Mouse (Mus musculus) 416B (cell line): ENCODE data around the gene Slc29a1.

Experiments
- DNase-seq: peaks from one replicate; pipeline ENCODE4 v3.0.0; 2011; ENCODE audit warnings: low read depth

Slc29a1 gene

DNA sequence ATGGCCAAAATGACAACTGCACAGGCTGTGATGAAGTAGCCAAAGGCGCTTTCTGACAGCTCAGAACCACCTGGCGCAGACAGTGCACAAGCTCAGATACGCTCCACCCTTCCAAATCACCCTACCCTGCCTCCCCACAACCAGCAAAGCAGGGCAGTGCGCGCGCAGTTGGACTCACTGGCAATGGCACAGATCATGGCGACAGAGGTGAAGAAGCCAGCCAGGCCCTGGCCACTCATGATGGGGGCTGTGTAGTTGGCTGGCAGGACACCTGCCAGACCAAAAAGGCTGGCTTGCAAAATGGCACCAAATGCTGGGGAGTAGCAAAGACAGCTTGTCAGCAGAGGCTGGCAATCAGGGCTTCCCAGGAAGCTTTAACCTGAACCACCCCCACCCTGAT lies 10.2 kb downstream of the Slc29a1 start:
- DNase-seq: no peak

DNA sequence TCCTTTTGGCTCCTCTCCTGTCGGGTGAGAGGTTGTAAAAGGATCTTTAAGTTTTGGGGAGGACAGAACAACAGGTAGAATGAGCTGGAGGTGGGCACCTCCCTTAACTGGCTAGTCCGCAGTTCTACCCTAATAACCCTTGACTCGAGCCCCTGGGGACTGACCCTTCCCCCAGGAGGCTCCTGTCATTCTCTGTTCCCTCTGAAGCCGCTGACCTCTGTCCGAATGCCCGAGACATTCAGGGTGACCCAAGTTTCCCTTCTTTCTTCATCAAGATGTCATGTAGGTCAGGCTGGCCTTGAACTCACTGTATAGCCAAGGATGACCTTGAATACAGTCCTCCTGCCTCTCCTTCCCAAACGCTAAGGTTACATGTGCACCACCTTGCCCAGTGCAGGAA lies 11.0 kb downstream of the Slc29a1 start:
- no peak for DNase-seq

DNA sequence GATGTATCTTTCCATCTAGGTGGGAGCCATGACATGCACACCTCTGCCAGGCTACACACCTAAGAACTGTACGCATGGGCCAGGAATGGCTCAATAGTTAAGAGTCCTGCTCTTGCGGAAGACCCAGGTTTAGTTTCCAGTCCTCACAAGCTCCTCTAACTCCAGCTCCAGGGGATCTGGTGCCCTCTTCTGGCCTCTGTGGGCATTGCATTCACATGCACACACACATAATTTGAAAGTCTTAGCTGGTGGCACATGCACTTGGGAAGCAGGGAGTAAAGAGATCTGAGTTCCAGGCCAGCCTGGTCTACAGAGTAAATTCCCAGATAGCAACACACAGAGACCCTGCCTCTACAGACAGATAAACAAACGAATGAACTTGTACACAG lies 13.0 kb downstream of the Slc29a1 start:
- peak; percentile 52 for DNase-seq

DNA sequence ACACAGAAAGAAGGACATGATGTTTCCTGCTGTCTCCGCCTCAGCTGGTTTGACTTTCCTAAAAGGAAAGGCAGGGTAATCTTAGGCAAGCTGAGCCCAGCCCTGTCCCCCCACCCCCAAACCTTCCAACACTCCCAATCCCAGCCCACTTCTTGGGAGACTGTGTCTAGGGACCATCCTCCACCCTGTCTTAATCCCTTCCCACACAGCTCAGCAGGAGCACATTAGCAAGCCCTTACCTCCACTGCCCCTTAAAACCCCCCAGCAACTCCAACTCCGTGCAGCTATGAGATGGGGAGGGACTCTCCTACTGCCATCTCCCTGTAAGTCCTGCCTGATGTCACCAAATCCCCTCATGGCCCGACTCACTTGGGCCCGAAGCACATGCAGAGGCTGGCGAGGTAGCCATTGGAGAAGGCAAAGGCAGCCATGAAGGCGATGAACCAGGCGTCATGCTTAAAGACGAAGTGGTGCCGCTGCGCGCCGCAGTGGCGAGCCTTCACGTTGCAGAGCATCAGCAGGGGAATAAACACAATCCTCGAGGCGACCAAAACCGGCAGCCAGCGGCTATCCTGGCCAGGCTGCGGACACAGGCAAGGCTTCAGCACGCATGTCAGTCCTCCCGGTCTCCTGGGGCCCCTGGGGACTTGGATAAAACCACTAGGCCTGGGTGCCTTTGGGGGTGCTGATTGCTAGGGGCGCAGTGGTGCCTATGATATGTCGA lies 13.5 kb downstream of the Slc29a1 start:
- DNase-seq: no peak

DNA sequence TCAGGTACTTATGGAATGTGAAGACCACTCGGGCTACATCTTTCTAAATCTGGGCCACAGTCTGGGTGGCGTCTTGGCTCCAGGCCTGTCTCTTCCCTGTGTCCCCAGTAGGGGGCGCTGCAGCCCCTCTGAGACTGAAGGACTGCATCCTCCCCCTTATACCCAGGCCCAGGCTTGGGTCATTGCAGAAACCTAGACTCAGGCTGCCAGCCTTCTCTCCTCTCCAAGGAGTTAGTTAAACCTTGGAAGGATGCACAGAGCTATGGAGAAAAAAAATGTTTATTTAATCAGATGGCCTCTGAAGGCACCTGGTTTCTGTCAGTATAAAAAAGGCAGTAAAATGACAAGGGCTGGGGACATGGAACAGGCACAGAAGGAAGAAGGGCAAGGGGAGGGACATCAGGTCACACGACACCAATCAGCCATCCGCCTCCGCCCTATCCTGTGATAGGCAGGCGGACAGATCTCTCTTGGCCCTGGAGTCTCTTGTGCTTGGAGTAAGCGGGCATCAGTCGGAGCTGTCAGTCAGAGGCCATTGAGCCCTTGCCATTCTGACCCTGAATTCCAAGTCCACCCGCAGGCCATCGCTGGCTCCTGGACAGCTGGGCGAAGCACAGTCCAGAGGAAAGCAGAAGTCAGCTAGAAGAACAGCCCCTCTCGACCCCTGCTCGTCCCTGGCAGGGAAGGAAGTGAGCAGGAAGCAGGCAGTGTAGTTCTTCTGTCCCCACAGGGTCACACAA lies 14.3 kb downstream of the Slc29a1 start:
- DNase-seq: peak; percentile 68

DNA sequence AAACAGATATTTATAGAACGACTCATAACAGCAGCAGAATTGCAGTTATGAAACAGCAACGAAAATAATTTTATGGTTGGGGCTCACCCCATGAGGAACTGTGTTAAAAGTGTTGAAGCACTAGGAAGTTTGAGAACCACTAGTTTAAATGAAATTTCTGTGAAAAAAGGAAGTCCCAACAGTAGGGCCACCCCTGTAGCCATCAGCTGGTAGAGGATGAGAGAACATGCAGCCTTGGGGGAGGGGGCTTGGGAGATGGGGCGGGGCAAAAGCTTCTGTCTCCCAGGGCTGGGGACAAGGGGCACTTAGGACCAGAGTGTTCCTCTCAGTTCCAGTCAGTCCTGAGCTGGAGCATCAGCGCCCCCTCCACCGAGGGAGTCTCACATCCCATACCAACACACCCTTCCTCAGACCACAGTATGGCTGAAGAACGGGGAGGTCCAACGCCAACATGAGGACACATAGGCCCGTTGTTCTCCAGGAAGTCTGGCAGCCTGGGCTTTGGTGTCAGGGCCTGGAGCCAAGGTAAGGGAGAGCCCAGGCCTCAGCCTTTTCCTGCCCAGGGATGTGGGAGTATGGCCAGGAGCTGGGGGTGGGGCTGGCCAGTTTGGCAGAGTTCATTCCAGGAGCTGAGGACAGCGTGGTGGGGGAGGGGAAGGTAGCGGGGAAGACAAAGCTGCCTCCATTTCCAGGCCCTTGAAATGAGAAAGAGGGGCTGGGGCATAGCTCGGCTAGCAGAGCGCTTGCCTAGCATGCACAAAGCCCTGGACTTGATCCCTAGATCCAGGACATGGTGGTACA lies 15.1 kb downstream of the Slc29a1 start:
- no peak for DNase-seq

DNA sequence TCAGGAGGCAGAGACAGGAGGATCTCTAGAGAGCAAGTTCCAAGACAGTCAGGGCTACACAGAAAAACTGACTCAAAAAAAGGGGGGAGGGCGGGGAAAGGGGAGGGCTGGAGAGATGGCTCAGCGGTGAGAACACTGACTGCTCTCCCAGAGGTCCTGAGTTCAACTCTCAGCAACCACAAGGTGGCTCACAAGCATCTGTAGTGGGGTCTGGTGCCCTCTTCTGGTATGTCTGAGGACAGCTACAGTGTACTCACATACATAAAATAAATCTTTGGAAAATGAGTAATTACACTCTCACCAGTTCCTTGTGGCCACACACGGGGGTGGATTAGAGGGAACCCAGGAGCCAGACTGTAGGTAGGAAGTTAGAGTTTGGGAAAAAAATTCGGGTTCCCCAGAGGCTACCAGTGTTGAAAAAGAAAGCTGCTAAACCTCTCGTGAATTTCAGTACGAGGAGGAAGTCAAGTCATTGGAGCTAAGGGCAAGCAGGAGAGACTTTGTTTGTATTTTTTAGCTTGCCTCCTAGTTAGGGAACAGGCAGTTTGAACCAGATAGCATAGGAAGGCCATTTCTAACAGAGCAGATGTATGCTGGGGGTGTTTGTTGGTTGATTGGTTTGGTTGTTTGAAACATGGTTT lies 16.6 kb downstream of the Slc29a1 start:
- DNase-seq: peak; percentile 68

DNA sequence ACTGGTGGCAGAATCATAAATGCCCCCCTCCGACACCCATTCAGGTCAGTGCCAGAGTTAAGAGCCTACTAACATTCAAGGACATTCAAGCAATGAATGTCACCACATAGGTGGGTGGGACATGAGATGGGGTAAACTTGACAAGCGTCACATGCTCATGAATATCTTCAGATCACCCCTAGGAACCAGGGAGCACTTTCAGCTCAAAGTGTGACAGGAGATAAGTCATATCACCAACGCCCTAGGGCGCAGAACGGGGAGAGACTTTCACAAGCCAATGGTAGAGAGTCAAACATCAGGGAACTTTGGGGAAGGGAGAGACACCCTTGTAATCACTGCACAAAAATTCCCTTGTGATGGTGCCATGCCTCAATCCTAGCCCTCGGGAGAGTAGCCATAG lies 17.2 kb downstream of the Slc29a1 start:
- no peak for DNase-seq

DNA sequence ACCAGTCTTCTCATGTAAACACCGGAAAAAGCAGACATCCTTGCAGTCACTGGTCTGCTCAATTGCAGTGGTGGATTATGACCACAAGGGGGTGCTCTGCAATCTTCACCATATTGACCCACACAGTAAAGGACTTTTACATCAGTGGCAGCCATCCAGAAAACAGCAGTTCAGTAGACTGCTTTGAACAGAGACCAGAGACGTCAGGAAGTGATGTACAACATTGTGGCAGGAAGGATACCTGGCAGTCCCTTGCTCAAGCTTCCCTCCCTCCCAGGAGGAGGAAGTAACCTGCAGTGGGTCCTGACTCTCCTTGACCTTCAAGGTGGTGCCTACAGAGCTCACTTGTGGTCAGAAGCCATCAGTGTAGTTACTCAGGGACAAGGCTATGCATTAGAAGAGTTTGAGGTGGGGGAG lies 17.8 kb downstream of the Slc29a1 start:
- DNase-seq: peak; percentile 93

DNA sequence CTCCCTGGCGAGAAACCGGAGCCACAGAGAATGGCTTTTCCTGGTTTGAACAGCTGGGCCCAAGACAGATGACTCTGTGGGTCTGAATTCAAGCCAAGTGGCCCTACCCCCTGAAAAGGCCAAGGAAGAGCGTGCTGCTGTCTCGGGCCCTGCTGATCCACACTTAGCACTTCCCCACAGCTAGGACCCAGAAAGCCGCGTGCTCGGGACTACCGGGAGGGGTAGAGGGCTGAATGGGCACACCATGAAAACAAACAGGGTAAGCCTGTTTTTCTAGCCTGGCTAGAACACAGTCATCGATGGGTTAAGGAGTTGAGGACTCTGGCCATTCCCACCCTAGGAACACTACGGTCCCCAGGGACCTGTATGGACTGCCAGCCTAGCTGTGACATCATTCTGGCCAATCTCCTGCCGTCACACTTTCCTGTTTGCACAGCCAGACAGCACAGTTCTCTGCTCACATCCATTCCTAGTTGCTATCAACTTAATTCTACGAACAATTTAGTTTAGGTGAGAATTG lies 18.4 kb downstream of the Slc29a1 start:
- peak; percentile 83 for DNase-seq

DNA sequence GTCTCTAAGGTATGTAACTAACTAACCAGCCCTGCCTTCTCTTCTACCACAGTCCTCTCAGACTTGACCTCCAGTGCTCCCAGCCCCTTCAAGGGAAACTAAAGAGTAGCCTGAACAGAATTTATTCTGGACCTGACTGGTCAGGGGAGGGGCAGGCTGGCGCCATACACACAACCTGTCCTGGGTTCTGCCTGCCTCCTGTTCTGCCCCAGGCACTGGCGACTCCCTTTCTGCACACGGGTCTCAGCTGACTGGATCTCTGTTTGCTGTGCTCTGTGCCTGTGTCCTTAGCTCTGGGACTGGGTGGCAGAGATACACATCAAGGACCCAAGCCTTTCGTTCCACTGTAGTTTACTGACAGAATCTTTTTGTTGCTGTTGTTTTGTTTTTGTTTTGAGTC lies 19.9 kb downstream of the Slc29a1 start:
- no peak for DNase-seq

DNA sequence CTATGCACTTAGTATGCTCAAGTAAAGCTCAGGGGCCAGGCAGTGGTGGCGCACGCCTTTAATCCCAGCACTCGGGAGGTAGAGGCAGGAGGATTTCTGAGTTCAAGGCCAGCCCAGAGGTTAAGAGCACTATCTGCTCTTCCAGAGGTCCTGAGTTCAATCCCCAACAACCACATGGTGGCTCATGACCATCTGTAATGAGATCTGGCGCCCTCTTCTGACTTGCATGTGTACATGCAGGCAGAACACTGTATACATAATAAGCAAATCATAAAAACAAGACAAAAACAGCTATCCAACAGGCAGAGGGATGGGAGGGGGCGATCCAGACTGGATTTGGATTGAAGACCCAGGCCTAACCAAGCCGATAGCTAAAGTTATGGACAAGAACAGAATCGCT lies 20.6 kb downstream of the Slc29a1 start:
- DNase-seq: peak; percentile 71

DNA sequence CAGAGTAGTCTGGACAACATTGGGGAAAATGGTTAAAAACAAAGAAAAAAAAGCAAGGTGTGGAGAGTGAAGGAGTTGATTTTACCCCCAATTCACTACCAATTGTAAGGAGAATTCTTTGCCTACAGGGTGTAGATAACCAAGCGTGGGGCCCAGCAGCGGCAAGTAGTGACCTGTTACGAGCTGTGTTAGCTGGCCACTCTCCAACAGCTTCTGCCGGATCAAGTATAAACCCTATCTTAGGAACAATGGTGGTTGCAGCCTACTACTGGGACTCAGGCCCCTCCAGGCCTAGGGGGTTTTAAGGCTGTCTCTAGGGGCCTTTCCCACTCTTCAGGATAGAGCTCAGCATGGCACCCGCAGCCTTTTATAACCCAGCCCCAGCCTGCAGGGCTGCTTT lies 21.2 kb downstream of the Slc29a1 start:
- DNase-seq: no peak

DNA sequence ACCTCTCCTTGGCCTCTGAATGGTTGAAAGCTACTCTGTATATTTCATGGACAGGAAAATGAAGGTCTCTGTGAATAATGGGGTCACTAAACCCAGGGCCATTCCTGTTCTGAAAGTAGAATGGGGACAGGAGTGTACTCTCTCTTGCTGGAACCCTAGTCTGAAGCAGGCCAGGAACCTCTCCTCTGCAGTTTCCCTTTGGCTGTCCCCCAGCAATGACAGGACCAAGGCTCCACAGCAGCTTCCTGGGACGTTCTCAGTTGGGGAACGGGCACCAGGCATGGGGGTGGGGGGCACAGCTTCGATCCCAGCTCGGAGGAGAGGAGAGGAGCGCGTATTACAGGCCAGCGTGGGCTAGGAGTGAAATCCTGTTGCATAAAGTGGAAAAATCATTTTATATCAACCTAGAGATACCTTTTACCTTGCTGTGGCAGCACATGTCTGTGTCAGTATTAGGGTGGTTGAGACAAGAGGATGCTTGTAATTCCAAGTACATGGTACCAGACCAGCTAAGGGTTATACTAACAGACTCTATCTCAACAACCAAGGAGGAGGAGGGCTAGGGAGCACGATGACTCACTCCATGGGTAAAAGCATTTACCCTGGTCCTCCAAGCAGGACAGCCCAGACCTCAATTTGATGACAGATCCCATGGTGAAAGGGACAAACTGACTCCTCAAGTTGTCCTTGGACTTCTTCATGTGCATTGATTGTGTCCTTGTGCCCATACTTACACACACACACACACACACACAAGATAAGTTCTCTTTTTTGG lies 24.1 kb downstream of the Slc29a1 start:
- no peak for DNase-seq

DNA sequence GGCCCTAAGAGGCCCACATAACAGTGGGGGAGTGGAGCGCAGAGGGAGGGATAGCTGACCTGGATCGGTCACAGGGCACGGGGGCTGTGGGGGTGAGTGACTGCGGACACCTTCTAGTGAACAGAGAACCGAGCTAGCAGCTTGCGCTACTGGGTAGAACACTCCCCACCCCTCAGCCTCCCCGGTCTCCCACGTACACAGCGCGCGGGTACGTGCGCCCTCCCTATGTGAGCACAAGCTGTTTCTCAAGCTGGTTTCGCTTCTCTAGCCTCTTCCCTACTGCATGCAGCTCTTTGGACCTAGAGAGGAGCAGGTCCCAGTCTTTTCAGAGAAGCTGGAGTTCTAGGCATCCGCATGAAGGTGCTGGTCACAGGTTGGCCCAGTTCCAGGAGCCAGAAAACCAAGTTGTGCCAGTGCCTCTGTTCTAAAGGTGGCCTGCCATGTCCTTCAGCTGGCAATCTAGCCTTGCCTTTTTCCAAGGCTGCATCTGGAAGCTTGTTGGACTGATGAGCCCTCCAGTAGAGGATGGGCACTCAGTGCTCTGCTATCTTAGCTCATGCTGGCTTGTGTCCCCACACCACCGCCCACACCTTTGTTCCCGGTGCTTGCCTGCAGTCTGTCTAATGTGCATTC lies 25.2 kb downstream of the Slc29a1 start:
- DNase-seq: peak; percentile 78

DNA sequence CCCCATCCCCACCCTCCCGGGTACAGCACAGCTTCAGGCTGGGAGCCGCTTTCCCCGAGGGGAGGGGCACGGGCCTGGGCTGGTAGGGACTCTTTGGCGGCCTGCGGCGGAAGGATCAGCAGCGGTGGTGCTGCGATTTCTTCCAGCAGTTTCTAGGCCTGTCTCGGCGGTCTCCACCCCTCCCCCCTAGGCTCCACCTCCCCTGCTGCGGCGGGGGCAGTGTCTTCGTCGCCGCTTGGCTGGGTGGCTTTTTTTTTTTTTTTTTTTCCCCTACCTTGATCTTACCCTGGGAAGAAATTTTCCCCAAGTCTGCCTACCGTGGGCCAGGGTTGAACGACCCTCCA lies 25.7 kb downstream of the Slc29a1 start:
- DNase-seq: peak; percentile 97

DNA sequence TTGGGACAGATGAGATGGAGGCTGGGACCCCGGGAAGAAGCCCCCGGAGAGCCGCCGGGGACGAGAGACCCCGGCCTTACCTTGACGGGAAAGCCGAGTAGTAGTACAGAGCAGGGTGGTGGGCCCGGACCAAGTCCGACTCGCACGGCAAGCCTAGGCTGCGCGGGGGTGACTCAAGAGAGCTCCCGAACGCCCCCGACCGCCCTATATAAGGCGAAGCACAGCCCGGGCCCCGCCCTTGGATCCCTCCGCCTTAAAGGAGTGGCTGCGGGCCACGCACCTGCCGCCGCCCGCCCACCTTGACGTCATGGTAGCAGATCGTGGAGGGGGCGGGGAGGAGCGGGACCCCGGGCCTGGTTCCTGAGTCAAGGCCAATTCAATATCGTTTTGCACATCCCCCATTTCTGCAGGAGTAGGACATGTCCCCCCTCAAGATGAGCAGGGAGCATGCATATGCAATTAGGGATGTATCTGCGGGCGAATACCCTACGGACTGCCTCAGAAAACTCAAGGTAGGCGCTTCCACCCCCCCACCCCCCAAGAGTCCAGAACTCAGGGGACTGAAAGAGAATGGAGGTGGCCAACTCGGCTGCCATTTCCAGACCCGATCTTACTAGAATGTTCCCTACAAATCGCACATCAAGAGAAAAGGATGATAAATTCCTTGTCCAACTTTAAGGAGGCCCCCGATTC lies 26.2 kb downstream of the Slc29a1 start, which contains the start of gene Hsp90ab1:
Gene Hsp90ab1 (minus strand): TSS at position 185 of the 693 bp plus-strand sequence.
- peak; percentile 98 for DNase-seq

DNA sequence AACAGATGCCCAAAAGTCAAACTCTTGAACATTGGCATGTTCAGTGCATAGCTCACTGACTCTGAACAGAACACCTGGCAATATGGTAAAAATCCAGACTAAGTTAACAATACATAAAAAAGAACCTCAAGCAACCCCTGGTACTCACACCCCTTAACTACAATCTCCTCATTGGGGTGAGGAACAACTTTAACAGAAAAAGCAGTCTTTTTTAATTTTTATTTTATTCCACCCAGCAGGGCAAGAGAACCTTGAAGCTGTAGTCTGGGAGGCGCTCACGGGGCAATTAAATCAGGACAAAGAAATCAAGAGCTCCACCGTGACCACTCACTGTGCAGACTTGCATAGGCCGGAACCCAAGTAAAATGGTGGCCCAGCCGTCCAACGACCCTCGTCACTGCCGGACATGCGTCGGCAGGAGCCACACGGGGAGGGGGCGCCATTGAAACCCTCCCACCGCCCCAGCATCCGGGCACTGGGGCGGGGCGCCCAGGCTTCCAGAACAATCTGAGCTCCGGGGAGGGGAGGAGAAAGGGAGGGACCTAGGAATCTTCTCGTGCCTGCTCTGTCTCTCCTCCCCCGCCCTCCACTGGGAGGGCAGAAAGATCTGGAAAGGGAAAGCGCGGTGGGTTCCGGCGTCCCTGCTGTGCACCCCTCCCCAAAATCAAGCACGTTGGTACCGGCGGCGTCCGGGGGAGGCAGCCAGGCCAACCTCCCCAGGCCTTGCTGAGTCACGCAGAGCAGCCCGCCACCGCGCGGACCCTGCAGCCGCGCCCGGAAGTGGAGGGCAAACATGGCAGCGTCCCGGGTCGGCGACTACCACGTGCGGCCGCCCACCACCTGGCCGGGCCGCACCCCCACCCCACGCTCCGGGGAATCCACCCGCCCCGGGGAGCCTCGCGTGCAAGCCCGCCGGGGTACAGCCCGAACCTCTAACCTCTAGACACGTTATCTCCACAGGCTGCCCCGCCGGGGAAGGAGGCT lies 27.0 kb downstream of the Slc29a1 start:
- peak; percentile 85 for DNase-seq

DNA sequence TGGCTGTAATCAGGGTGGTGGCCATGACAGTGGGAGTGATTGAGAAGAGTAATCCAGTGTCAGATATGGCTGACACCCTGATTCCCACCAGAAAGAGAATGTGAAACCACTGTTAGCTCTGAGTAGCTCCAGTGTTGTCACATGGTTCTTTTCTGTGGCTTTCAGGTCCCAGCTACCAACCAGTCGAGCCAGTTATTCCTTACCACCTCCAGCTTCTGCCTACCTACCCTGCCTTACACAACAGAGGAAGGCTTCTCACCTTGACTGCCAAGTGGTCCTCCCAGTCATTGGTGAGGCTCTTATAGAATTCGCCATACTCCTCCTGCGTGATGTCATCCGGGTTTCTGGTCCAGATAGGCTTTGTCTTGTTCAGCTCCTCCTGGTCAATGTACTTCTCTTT lies 29.4 kb downstream of the Slc29a1 start:
- DNase-seq: no peak
